Comparison of ENCODE assay signal across 8 mouse cellular contexts in genomic region chr17:24529007-24529451, GRCm38 (mm10). TPM values are rescaled to one million over a fixed set of nuclear protein-coding genes. Genes with fewer than 3 reads are reported as not detected.
DNase-seq lines count a peak whose midpoint lies in the region; ATAC-seq and TF ChIP-seq lines count a peak whose summit lies in the region.

No protein-coding gene starts in this region.

- peak; percentile 53; the same call in 1 of the 2 replicates for TF ChIP-seq EP300 in heart, adult 2 months (IDR thresholded peaks at IDR 0.05; ENCODE audit: insufficient read depth, low read depth, low read length)
- TF ChIP-seq EP300 in heart, postnatal 0 days (IDR thresholded peaks at IDR 0.05; ENCODE audit: low read depth) = no peak
- no peak for TF ChIP-seq EP300 in stomach, postnatal 0 days (optimal IDR thresholded peaks at IDR 0.05)

- peaks cover 5% of the 10 kb centered on the region for H3K79me2 ChIP-seq in heart, adult 2 months (replicated peaks; ENCODE audit: control insufficient read depth, insufficient read depth, low read length)

- H3K4me1 ChIP-seq in heart, adult 2 months (ENCODE audit: control insufficient read depth, insufficient read depth, low read length) = peaks cover 18% of the 10 kb centered on the region
- peaks cover 24% of the 10 kb centered on the region for H3K4me1 ChIP-seq in heart, postnatal 0 days (ENCODE audit: control insufficient read depth, insufficient read depth)
- peaks cover 72% of the 10 kb centered on the region for H3K4me1 ChIP-seq in midbrain, embryonic 10.5 days
- peaks cover 13% of the 10 kb centered on the region for H3K4me1 ChIP-seq in stomach, postnatal 0 days (replicated peaks; ENCODE audit: control insufficient read depth, insufficient read depth)

- peak overlapping the region; percentile 87 for H3K4me2 ChIP-seq in heart, postnatal 0 days (ENCODE audit: low read depth, low read length)
- H3K4me2 ChIP-seq in stomach, postnatal 0 days (replicated peaks; ENCODE audit: low read depth) = peak overlapping the region; percentile 62

- no peaks in the 10 kb centered on the region for H3K9me3 ChIP-seq in heart, postnatal 0 days (replicated peaks; ENCODE audit: control insufficient read depth, low read length)
- H3K9me3 ChIP-seq in midbrain, embryonic 10.5 days (replicated peaks) = no peaks in the 10 kb centered on the region
- no peaks in the 10 kb centered on the region for H3K9me3 ChIP-seq in stomach, postnatal 0 days (ENCODE audit: control insufficient read depth, low read length)

- H3K36me3 ChIP-seq in heart, adult 2 months (ENCODE audit: control insufficient read depth, insufficient read depth, low read length) = no peaks in the 10 kb centered on the region; the same call in 1 of the 2 replicates
- 0 out of 2 replicates have a peak, but pooled peaks cover 7% of the 10 kb centered on the region for H3K36me3 ChIP-seq in heart, postnatal 0 days (replicated peaks; ENCODE audit: control insufficient read depth, insufficient read depth, low read length)
- peaks cover 39% of the 10 kb centered on the region for H3K36me3 ChIP-seq in midbrain, embryonic 10.5 days
- H3K36me3 ChIP-seq in stomach, postnatal 0 days (ENCODE audit: control insufficient read depth, insufficient read depth, low read length) = peaks cover 3% of the 10 kb centered on the region; the same call in 1 of the 2 replicates

- WGBS in heart, adult 2 months = 8% methylated on average over 4 of the region's 4 CpGs
- 3% methylated on average over 4 of the region's 4 CpGs for WGBS in heart, postnatal 0 days
- 3% methylated on average over 4 of the region's 4 CpGs for WGBS in midbrain, embryonic 10.5 days
- 2% methylated on average over 4 of the region's 4 CpGs for WGBS in stomach, postnatal 0 days

- 0 out of 2 replicates have a peak overlapping the region, but pooled peaks have one; percentile 5 for H3K9ac ChIP-seq in heart, adult 2 months (ENCODE audit: low read depth, low read length)
- peak overlapping the region; percentile 64 for H3K9ac ChIP-seq in heart, postnatal 0 days (replicated peaks; ENCODE audit: low read depth, low read length)
- H3K9ac ChIP-seq in stomach, postnatal 0 days (ENCODE audit: low read length) = peak overlapping the region; percentile 64

- no peak overlapping the region; the same call in 1 of the 2 replicates for H3K27ac ChIP-seq in heart, adult 2 months
- H3K27ac ChIP-seq in heart, postnatal 0 days (ENCODE audit: low read depth) = peak overlapping the region; percentile 77
- H3K27ac ChIP-seq in midbrain, embryonic 10.5 days (replicated peaks) = peak overlapping the region; percentile 88
- H3K27ac ChIP-seq in stomach, postnatal 0 days (replicated peaks) = 0 out of 2 replicates have a peak overlapping the region, but pooled peaks have one; percentile 18

- peak; percentile 49 to 69 for DNase-seq in heart, adult 2 months
- no peak for DNase-seq in heart, postnatal 25 days (ENCODE audit: low spot score)
- peak; percentile 87 for DNase-seq in NIH3T3 (ENCODE audit: low read depth)
- DNase-seq in embryo, embryonic 10.5 days (ENCODE audit: low spot score) = peak; percentile 94
- DNase-seq in heart, postnatal 0 days (ENCODE audit: low spot score) = no peak
- peak; percentile 53 to 77 for DNase-seq in kidney, postnatal 36 days
- DNase-seq in midbrain, embryonic 10.5 days (ENCODE audit: low spot score) = peak; percentile 84
- DNase-seq in stomach, postnatal 0 days (ENCODE audit: low spot score) = peak; percentile 67

- intact Hi-C loops in heart, adult 2 months (cut with DNase I) = loop anchor here (5.0 kb wide), 2 partner anchors 52 to 123 kb away; partner anchors contain the start of genes Mlst8 and Slc9a3r2
- intact Hi-C loops in heart, postnatal 25 days (cut with DNase I) = loop anchor here (5.0 kb wide), 3 partner anchors 123 to 188 kb away; partner anchors contain the start of genes Rnf151, Rps2, Slc9a3r2 and Zfp598

- no peaks in the 10 kb centered on the region for H3K27me3 ChIP-seq in heart, adult 2 months (ENCODE audit: control insufficient read depth, insufficient read depth, low read length)
- no peaks in the 10 kb centered on the region for H3K27me3 ChIP-seq in heart, postnatal 0 days (ENCODE audit: control insufficient read depth, insufficient read depth, low read length)
- 0 out of 2 replicates have a peak, but pooled peaks cover 3% of the 10 kb centered on the region for H3K27me3 ChIP-seq in midbrain, embryonic 10.5 days (ENCODE audit: low read depth, poor library complexity, severe bottlenecking)
- no peaks in the 10 kb centered on the region for H3K27me3 ChIP-seq in stomach, postnatal 0 days (ENCODE audit: control insufficient read depth, insufficient read depth, low read length)

- no peak for ATAC-seq in heart, postnatal 0 days (ENCODE audit: insufficient read depth, low read depth)
- ATAC-seq in stomach, postnatal 0 days (ENCODE audit: low FRiP score, low TSS enrichment) = no peak

- no peak for TF ChIP-seq POLR2A in heart, adult 2 months (IDR thresholded peaks at IDR 0.05; ENCODE audit: insufficient read depth, low read depth, low read length)

- peak; percentile 90 for TF ChIP-seq CTCF in heart, adult 2 months (IDR thresholded peaks at IDR 0.05)
- TF ChIP-seq CTCF in heart, postnatal 0 days (IDR thresholded peaks at IDR 0.05; ENCODE audit: low read depth) = peak; percentile 87
- TF ChIP-seq CTCF in stomach, postnatal 0 days (IDR thresholded peaks at IDR 0.05; ENCODE audit: low read depth) = peak; percentile 92

- peak overlapping the region; percentile 65 for H3K4me3 ChIP-seq in heart, adult 2 months
- peak overlapping the region; percentile 58 for H3K4me3 ChIP-seq in heart, postnatal 0 days (ENCODE audit: low read depth, low read length)
- H3K4me3 ChIP-seq in midbrain, embryonic 10.5 days = peak overlapping the region; percentile 80
- H3K4me3 ChIP-seq in stomach, postnatal 0 days (ENCODE audit: low read depth, low read length) = peak overlapping the region; percentile 42

RNA-seq across cellular contexts. Expression of gene Traf7, which starts 1.3 kb away (rescaled TPM):
- total RNA-seq in heart, adult 2 months (2021) = 10 to 100 TPM; 41.9 to 46.5 TPM
- 93.4 and 109 TPM in 2 replicates for polyA plus RNA-seq in heart, adult 2 months (2012; rRNA removed)
- total RNA-seq in heart, postnatal 25 days (2021) = 10 to 100 TPM; 43.6 to 54.1 TPM
- 206 and 281 TPM in 2 replicates for total RNA-seq in heart, postnatal 0 days (2014; rRNA removed; ENCODE audit: low replicate concordance)
- 46.0 and 48.9 TPM in 2 replicates for polyA plus RNA-seq in heart, postnatal 0 days (2015; fragmentation: Nextera tagmentation; extraction: Ambion mirVana)
- polyA plus RNA-seq in midbrain, embryonic 10.5 days (2016; fragmentation: Nextera tagmentation; extraction: Ambion mirVana) = 106 and 110 TPM in 2 replicates
- 41.8 and 42.6 TPM in 2 replicates for polyA plus RNA-seq in stomach, postnatal 0 days (2015; fragmentation: Nextera tagmentation; extraction: Ambion mirVana)

RNA-seq across cellular contexts. Expression of gene Rab26, which starts 5.0 kb away (rescaled TPM):
- under 1 TPM in 1 of 2 experiments, not detected in 1; 0.39 TPM for total RNA-seq in heart, adult 2 months (2021)
- polyA plus RNA-seq in heart, adult 2 months (2012; rRNA removed) = 0.10 and 0.12 TPM in 2 replicates
- total RNA-seq in heart, postnatal 25 days (2021) = not detected
- total RNA-seq in heart, postnatal 0 days (2014; rRNA removed; ENCODE audit: low replicate concordance) = 0.27 TPM in 1 of 2 replicates, not detected in the other
- polyA plus RNA-seq in heart, postnatal 0 days (2015; fragmentation: Nextera tagmentation; extraction: Ambion mirVana) = 0.46 and 0.54 TPM in 2 replicates
- 2.1 and 2.9 TPM in 2 replicates for polyA plus RNA-seq in midbrain, embryonic 10.5 days (2016; fragmentation: Nextera tagmentation; extraction: Ambion mirVana)
- polyA plus RNA-seq in stomach, postnatal 0 days (2015; fragmentation: Nextera tagmentation; extraction: Ambion mirVana) = 0.82 and 0.85 TPM in 2 replicates

RNA-seq across cellular contexts. Expression of gene Pkd1, which starts 20.6 kb away (rescaled TPM):
- total RNA-seq in heart, adult 2 months (2021) = 10 to 100 TPM; 35.6 to 36.2 TPM
- 48.5 and 59.9 TPM in 2 replicates for polyA plus RNA-seq in heart, adult 2 months (2012; rRNA removed)
- 10 to 100 TPM; 41.2 to 50.6 TPM for total RNA-seq in heart, postnatal 25 days (2021)
- total RNA-seq in heart, postnatal 0 days (2014; rRNA removed; ENCODE audit: low replicate concordance) = 44.5 and 57.5 TPM in 2 replicates
- 7.1 and 9.8 TPM in 2 replicates for polyA plus RNA-seq in heart, postnatal 0 days (2015; fragmentation: Nextera tagmentation; extraction: Ambion mirVana)
- polyA plus RNA-seq in midbrain, embryonic 10.5 days (2016; fragmentation: Nextera tagmentation; extraction: Ambion mirVana) = 14.7 and 18.5 TPM in 2 replicates
- 10.9 and 12.3 TPM in 2 replicates for polyA plus RNA-seq in stomach, postnatal 0 days (2015; fragmentation: Nextera tagmentation; extraction: Ambion mirVana)

RNA-seq across cellular contexts. Expression of gene Caskin1, which starts 40.6 kb away (rescaled TPM):
- under 1 TPM; 0.16 to 0.55 TPM for total RNA-seq in heart, adult 2 months (2021)
- 0.23 and 0.45 TPM in 2 replicates for polyA plus RNA-seq in heart, adult 2 months (2012; rRNA removed)
- total RNA-seq in heart, postnatal 25 days (2021) = under 1 TPM; 0.14 to 0.39 TPM
- 0.11 TPM in 1 of 2 replicates, not detected in the other for total RNA-seq in heart, postnatal 0 days (2014; rRNA removed; ENCODE audit: low replicate concordance)
- 0.14 TPM in 2 replicates for polyA plus RNA-seq in heart, postnatal 0 days (2015; fragmentation: Nextera tagmentation; extraction: Ambion mirVana)
- polyA plus RNA-seq in midbrain, embryonic 10.5 days (2016; fragmentation: Nextera tagmentation; extraction: Ambion mirVana) = 6.7 and 8.5 TPM in 2 replicates
- 0.84 and 1.3 TPM in 2 replicates for polyA plus RNA-seq in stomach, postnatal 0 days (2015; fragmentation: Nextera tagmentation; extraction: Ambion mirVana)

RNA-seq across cellular contexts. Expression of gene Mlst8, which starts 50.2 kb away (rescaled TPM):
- 10 to 100 TPM in 1 of 2 experiments, 1 to 10 TPM in 1; 8.5 to 10.7 TPM for total RNA-seq in heart, adult 2 months (2021)
- polyA plus RNA-seq in heart, adult 2 months (2012; rRNA removed) = 28.1 and 42.0 TPM in 2 replicates
- 10 to 100 TPM in 1 of 2 experiments, 1 to 10 TPM in 1; 9.4 to 11.3 TPM for total RNA-seq in heart, postnatal 25 days (2021)
- total RNA-seq in heart, postnatal 0 days (2014; rRNA removed; ENCODE audit: low replicate concordance) = 12.4 and 44.9 TPM in 2 replicates
- polyA plus RNA-seq in heart, postnatal 0 days (2015; fragmentation: Nextera tagmentation; extraction: Ambion mirVana) = 10.1 and 11.5 TPM in 2 replicates
- 40.2 and 40.9 TPM in 2 replicates for polyA plus RNA-seq in midbrain, embryonic 10.5 days (2016; fragmentation: Nextera tagmentation; extraction: Ambion mirVana)
- polyA plus RNA-seq in stomach, postnatal 0 days (2015; fragmentation: Nextera tagmentation; extraction: Ambion mirVana) = 12.4 and 13.4 TPM in 2 replicates

Comparison
In these comparisons a context has a peak if more than half of its experiments do, and no peak if none do; other contexts are left out.
1. DNase-seq: peak in heart, adult 2 months (2 of 2), NIH3T3 (single experiment), embryo, embryonic 10.5 days (single experiment), kidney, postnatal 36 days (2 of 2), midbrain, embryonic 10.5 days (single experiment) and stomach, postnatal 0 days (single experiment); none in heart, postnatal 25 days (single experiment) and heart, postnatal 0 days (single experiment).
2. H3K9ac ChIP-seq: peak in every context shown above with its lines; median percentile 64 in heart, postnatal 0 days; 64 in stomach, postnatal 0 days; 5 in heart, adult 2 months.
3. Peak in every context shown above with its lines, with median percentiles within 50 percentile points of each other: H3K4me3 ChIP-seq and CTCF ChIP-seq.